Mouse (Mus musculus) cerebellum, postnatal 36 days (tissue): ENCODE measurements around the gene Csrnp1.

ENCODE experiments used
- DNase-seq, 2 experiments: peaks; one replicate each; pipeline ENCODE4 v3.0.0; 2021 to 2022; ENCODE audit warnings: mixed read lengths in 2 of 2

Csrnp1 gene

GRCm38 (mm10) chr9:120001945-120002725 is 17.7 kb upstream of the Csrnp1 start:
- DNase-seq = no peak

GRCm38 (mm10) chr9:120000761-120001160 is 16.3 kb upstream of the Csrnp1 start:
- DNase-seq = no peak

GRCm38 (mm10) chr9:119999636-120000035 is 15.2 kb upstream of the Csrnp1 start:
- DNase-seq = no peak

GRCm38 (mm10) chr9:119998776-119999175 is 14.3 kb upstream of the Csrnp1 start:
- no peak for DNase-seq

- DNase-seq = no peak
Observed at GRCm38 (mm10) chr9:119996080-119996479, 11.6 kb upstream of the Csrnp1 start.

GRCm38 (mm10) chr9:119994207-119994606 is 9.7 kb upstream of the Csrnp1 start:
- DNase-seq = no peak

GRCm38 (mm10) chr9:119993092-119993844 is 8.8 kb upstream of the Csrnp1 start:
- no peak for DNase-seq

- DNase-seq = no peak
Observed at GRCm38 (mm10) chr9:119991310-119991709, 6.9 kb upstream of the Csrnp1 start.

- DNase-seq = no peak
Observed at GRCm38 (mm10) chr9:119988304-119988703, 3.8 kb upstream of the Csrnp1 start.

GRCm38 (mm10) chr9:119985881-119986574 is 1.6 kb upstream of the Csrnp1 start:
- no peak for DNase-seq

GRCm38 (mm10) chr9:119983585-119984535 is 598 bp downstream of the Csrnp1 start:
- peak; percentile 76 to 86 for DNase-seq

GRCm38 (mm10) chr9:119982956-119983551 is 1.4 kb downstream of the Csrnp1 start:
- peak; percentile 29 to 34 for DNase-seq

- DNase-seq = peak; percentile 47 to 56
Observed at GRCm38 (mm10) chr9:119982241-119982811, 2.1 kb downstream of the Csrnp1 start.

GRCm38 (mm10) chr9:119981183-119982179 is 3.0 kb downstream of the Csrnp1 start:
- peak in 1 of 2 experiments; percentile 19 for DNase-seq

- no peak for DNase-seq
Observed at GRCm38 (mm10) chr9:119980770-119981182, 3.7 kb downstream of the Csrnp1 start.

GRCm38 (mm10) chr9:119979749-119980148 is 4.7 kb downstream of the Csrnp1 start:
- DNase-seq = peak in 1 of 2 experiments; percentile 30

GRCm38 (mm10) chr9:119978811-119979441 is 5.5 kb downstream of the Csrnp1 start:
- DNase-seq = peak in 1 of 2 experiments; percentile 40

- peak in 1 of 2 experiments; percentile 36 for DNase-seq
Observed at GRCm38 (mm10) chr9:119978151-119978810, 6.2 kb downstream of the Csrnp1 start.

- peak in 1 of 2 experiments; percentile 16 for DNase-seq
Observed at GRCm38 (mm10) chr9:119977557-119978060, 6.8 kb downstream of the Csrnp1 start.
